Mouse (Mus musculus) G1E-ER4 (cell line): ENCODE data around the gene Gpr19. TPM values are rescaled to one million over a fixed set of nuclear protein-coding genes. Genes with fewer than 3 reads are reported as not detected.

Source experiments
- GATA1 ChIP-seq: IDR thresholded peaks from one replicate; pipeline ENCODE4 v1.8.0; 2012; ENCODE audit warnings: low read length, inconsistent platforms
- polyA plus RNA-seq: library from polyadenylated mRNA; stranded (reverse); fragments of >175 nt; gene quantifications from 2 replicates; pipeline ENCODE4 v1.2.3, GENCODE M21; 2012

The Gpr19 gene
- polyA plus RNA-seq, 1 experiment: 1.7 TPM

GRCm38 (mm10) chr6:134877892-134878291 lies 20.5 kb downstream of the Gpr19 start:
- no peak for TF ChIP-seq GATA1

DNA sequence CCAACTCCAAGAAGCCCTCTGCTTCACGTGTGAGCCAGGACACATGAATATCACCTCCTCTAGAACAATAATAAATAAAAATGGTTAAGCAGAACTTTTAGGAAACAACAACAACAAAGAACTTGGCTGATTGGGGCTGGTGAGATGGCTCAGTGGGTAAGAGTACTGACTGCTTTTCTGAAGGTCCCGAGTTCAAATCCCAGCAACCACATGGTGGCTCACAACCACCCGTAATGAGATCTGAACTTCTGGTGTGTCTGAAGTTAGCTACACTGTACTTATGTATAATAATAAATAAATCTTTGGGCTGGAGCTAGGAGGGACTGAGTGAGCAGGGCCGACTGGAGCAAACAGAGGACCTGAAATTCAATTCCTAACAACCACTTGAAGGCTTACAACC lies 21.1 kb downstream of the Gpr19 start:
- TF ChIP-seq GATA1: no peak

GRCm38 (mm10) chr6:134876795-134877194 lies 21.6 kb downstream of the Gpr19 start:
- no peak for TF ChIP-seq GATA1

- TF ChIP-seq GATA1: no peak
Observed at GRCm38 (mm10) chr6:134873018-134873417, 25.4 kb downstream of the Gpr19 start.

DNA sequence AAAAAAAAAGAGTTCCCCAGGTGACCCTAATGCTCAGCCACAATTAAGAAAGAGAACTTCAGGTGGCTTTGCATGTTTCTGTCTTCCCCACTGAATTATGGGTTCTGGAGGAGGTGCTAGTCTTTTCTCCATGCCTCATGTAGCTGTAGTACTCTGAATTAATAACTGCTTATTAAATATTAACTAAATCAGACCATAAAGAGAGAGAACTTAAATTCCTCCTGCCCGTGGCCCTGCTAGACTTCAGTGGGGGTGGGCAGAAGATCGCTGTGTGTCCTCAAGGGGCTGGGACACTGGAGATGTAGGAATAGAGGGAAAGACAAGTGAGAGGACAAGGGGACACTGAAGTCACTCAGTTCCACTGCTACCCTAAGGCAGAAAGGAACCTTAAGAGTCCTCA lies 26.1 kb downstream of the Gpr19 start:
- no peak for TF ChIP-seq GATA1

DNA sequence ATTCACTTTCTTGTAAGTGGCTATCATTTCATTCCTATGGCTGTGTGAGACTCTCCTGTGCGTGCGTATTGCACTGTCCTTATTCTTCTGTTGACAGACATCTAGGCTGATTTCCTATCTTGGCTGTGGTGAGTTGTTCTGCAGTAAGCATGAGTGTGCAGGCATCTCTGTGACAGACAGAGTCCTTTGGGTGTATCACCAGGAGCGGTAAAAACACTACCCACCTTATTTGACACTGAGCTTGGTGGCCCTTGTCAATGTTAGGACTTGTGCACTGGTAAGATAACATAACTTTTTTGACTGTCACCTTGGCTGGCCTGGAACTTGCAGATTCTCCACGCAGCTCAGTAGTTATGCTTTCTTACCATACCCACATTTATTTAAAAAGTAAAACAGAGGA lies 27.5 kb downstream of the Gpr19 start:
- TF ChIP-seq GATA1: no peak

DNA sequence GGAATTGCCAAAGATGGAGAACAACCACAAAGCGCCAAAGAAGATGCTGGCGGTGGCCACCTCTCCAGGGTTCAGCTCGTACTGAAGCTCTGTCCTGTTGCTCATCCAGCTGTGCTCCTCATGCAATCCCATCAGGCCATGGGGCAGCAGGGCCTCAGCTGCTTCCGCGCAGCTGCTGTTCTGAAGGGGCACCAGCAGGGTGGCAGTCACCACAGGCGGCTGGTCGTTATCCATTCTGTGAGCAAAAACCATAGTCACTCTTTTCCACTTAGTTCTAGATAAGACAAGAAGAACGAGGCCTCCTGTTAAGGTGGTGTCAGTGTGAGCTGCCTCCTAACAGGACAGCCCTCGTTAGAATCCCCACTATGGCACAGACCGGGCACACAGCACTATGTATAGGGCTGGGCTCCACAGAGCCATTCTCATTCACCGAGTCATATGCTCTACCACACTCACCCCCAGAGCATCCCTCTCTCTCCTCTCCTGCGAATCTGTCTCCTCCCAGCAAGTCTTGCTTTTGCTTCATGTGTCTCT lies 28.1 kb downstream of the Gpr19 start:
- no peak for TF ChIP-seq GATA1

DNA sequence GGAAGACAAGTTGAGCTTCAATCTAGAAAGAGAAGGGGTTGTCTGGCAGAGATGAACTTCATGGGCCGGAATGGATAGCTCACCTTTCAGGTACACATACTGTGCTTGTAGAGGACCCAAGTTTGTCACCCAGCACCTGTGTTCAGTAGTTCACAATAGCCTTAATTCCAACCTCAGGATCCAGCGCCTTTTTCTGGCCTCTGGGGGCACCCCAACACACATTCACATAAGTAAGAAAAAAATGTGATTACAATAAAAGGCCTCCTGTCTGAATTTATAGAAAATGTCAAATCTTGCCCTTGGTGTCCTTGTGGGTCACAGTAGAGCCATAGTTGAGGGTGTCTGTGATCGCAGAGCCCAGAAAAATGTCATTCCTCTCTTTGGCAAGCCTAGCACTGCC lies 31.1 kb downstream of the Gpr19 start:
- no peak for TF ChIP-seq GATA1

DNA sequence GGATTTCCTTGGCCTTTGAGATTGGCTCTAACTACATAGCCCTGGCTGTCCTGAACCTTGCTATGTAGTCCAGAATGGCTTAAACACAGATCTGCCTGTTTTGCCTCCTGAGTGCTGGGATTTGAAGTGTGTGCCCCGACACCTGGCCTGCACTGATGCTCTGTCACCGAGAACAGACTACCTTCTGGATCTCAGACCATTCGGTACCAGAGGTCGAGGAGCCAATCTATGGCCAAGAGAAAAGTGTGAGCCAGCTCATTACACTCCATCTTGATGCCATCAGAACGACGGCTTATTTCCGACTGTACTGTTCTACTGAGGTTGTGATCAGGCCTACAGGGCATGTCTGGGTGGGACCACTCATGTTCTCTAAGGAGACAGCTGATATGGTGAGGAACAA lies 32.3 kb downstream of the Gpr19 start:
- TF ChIP-seq GATA1: no peak

- TF ChIP-seq GATA1: no peak
Observed at GRCm38 (mm10) chr6:134863146-134863545, 35.2 kb downstream of the Gpr19 start.

GRCm38 (mm10) chr6:134862671-134863104 lies 35.7 kb downstream of the Gpr19 start:
- no peak for TF ChIP-seq GATA1

- no peak for TF ChIP-seq GATA1
Observed at GRCm38 (mm10) chr6:134861386-134861785, 37.0 kb downstream of the Gpr19 start.

- no peak for TF ChIP-seq GATA1
Observed at GRCm38 (mm10) chr6:134860275-134860674, 38.1 kb downstream of the Gpr19 start.

DNA sequence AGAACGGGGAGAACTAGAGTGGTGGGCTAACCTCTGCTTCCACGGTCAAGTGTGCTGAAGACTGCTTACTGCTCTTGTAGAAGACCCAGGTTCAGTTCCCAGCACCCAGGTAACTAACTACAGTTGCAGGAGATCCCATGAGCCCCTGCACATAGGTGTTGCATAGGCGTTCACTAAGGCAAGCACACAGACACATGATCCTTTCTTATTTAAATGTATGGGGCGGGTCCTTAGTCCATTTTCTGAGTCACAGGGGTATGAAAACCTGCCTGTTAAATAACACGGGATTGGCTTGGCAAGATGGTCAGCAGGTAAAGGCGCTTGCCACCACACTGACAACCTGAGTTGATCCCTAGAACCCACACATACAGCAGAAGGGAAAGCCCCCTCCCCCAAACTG lies 39.4 kb downstream of the Gpr19 start:
- no peak for TF ChIP-seq GATA1

GRCm38 (mm10) chr6:134855926-134856325 lies 42.5 kb downstream of the Gpr19 start:
- TF ChIP-seq GATA1: no peak

GRCm38 (mm10) chr6:134854782-134855181 lies 43.6 kb downstream of the Gpr19 start:
- TF ChIP-seq GATA1: no peak

- no peak for TF ChIP-seq GATA1
Observed at GRCm38 (mm10) chr6:134849985-134850384, 48.4 kb downstream of the Gpr19 start.

DNA sequence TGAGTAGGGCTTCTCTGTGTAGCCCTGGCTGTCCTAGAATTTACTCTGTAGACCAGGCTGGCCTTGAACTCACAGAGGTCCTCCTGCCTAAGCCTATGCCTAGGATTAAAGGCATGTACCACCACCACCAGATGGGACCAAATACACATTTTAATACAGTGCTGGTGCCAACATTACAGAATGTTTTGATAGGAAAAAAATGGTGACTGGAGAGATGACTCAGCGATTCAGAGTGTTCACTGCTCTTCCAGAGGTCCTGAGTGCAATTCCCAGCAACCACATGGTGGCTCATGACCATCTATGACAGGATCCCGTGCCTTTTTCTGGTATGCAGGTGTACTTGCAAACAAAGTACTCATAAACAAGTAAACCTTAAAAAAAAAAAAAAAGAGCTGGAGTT lies 48.9 kb downstream of the Gpr19 start:
- no peak for TF ChIP-seq GATA1
